Mouse (Mus musculus) olfactory bulb, adult 2 months (tissue): ENCODE measurements at regions not wholly inside any gene's neighbourhood (a gene's known extent, or its start where the extent isn't known, plus 50 kb on each side); places are given as distances from the start of the nearest gene placed in this dataset.
A peak's percentile ranks its signal among the peaks of the same experiment; 100 is the strongest.

Experiments
- H3K27ac ChIP-seq: fragments of 200-500 bp; 2 replicates; pipeline ENCODE4 v1.5.1; 2012; ENCODE audit warnings: low read depth, low read length; ENCODE audit not compliant: insufficient read depth
- H3K4me1 ChIP-seq: fragments of 200-500 bp; 2 replicates; pipeline ENCODE4 v1.6.1; 2012; ENCODE audit warnings: low read length; ENCODE audit not compliant: control insufficient read depth, insufficient read depth
- H3K4me3 ChIP-seq: fragments of 200-500 bp; 2 replicates; pipeline ENCODE4 v1.5.1; 2012; ENCODE audit warnings: mild to moderate bottlenecking, low read depth, low read length, moderate library complexity; ENCODE audit not compliant: insufficient read depth
- CTCF ChIP-seq: fragments of 200-500 bp; IDR thresholded peaks from 2 replicates; pipeline ENCODE4 v1.5.1; 2012; ENCODE audit warnings: low read depth, mild to moderate bottlenecking, low read length, moderate library complexity; ENCODE audit not compliant: insufficient read depth
- POLR2A ChIP-seq: fragments of 200-500 bp; IDR thresholded peaks from 2 replicates; pipeline ENCODE4 v1.6.1; 2012; ENCODE audit warnings: mild to moderate bottlenecking, low read depth, low read length, moderate library complexity; ENCODE audit not compliant: insufficient read depth
- WGBS: fragments of 180-500 bp; shearing (Covaris S2); methylation state at CpG from one replicate; pipeline ENCODE4 v1.1.7; 2018; 5-methylcytosine and 5-hydroxymethylcytosine counted together

GRCm38 (mm10) chr15:74326661-74327060 is 309.5 kb downstream of the Mroh4 start:
- Histone ChIP-seq H3K4me3 (no peak overlapping the region), H3K4me1 (peaks cover 55% of the 10 kb centered on the region), H3K27ac (no peak overlapping the region)
- 86% methylated on average over 5 of the region's 5 CpGs for WGBS
- no peak for TF ChIP-seq CTCF
- no peak for TF ChIP-seq POLR2A

- peak overlapping the region; percentile 24 for H3K27ac ChIP-seq
- no peak for TF ChIP-seq POLR2A
- TF ChIP-seq CTCF, result no peak
- 26% methylated on average over 9 of the region's 9 CpGs for WGBS
These were observed 310.6 kb downstream of the Mroh4 start for GRCm38 (mm10) chr15:74325543-74325942.

GRCm38 (mm10) chr15:74319407-74319806 is 316.7 kb downstream of the Mroh4 start:
- WGBS, result 78% methylated on average over 3 of the region's 3 CpGs
- TF ChIP-seq POLR2A (no peak), CTCF (no peak)
- 0 out of 2 replicates have a peak, but pooled peaks cover 3% of the 10 kb centered on the region for H3K4me1 ChIP-seq
- no peak overlapping the region for H3K27ac ChIP-seq
- no peak overlapping the region for H3K4me3 ChIP-seq

More at GRCm38 (mm10) chr15:74325543-74325942, 310.6 kb downstream of the Mroh4 start:
- peaks cover 46% of the 10 kb centered on the region for H3K4me1 ChIP-seq
- no peak overlapping the region for H3K4me3 ChIP-seq

- Histone ChIP-seq H3K4me3 (no peak overlapping the region), H3K27ac (no peak overlapping the region), H3K4me1 (0 out of 2 replicates have a peak, but pooled peaks cover 3% of the 10 kb centered on the region)
- WGBS, result 41% methylated on average over 3 of the region's 3 CpGs
- TF ChIP-seq POLR2A (no peak), CTCF (no peak)
These were observed 317.7 kb downstream of the Mroh4 start for GRCm38 (mm10) chr15:74318422-74318841.

- Histone ChIP-seq H3K4me3 (no peak overlapping the region), H3K4me1 (peaks cover 7% of the 10 kb centered on the region; the same call in 1 of the 2 replicates), H3K27ac (no peak overlapping the region)
- 57% methylated on average over 3 of the region's 3 CpGs for WGBS
- TF ChIP-seq POLR2A (no peak), CTCF (no peak)
These were observed 325.1 kb downstream of the Mroh4 start for GRCm38 (mm10) chr15:74311082-74311481.

GRCm38 (mm10) chr15:74306543-74306942 is 329.6 kb downstream of the Mroh4 start:
- H3K4me1 ChIP-seq, result peaks cover 7% of the 10 kb centered on the region; the same call in 1 of the 2 replicates
- 80% methylated on average over 5 of the region's 5 CpGs for WGBS
- TF ChIP-seq POLR2A (no peak), CTCF (no peak)
- no peak overlapping the region for H3K4me3 ChIP-seq
- no peak overlapping the region for H3K27ac ChIP-seq

GRCm38 (mm10) chr15:74296277-74296676 is 339.9 kb downstream of the Mroh4 start:
- whole genome bisulfite sequencing, result 74% methylated on average over 8 of the region's 8 CpGs
- H3K4me1 ChIP-seq, result peaks cover 6% of the 10 kb centered on the region
- no peak overlapping the region for H3K27ac ChIP-seq
- TF ChIP-seq POLR2A (no peak), CTCF (no peak)
- H3K4me3 ChIP-seq, result no peak overlapping the region

- peaks cover 6% of the 10 kb centered on the region for H3K4me1 ChIP-seq
- H3K27ac ChIP-seq, result no peak overlapping the region
- WGBS, result 71% methylated on average over 10 of the region's 10 CpGs
- TF ChIP-seq POLR2A (no peak), CTCF (no peak)
- no peak overlapping the region for H3K4me3 ChIP-seq
These were observed 341.5 kb downstream of the Mroh4 start for GRCm38 (mm10) chr15:74294691-74295090.

- TF ChIP-seq CTCF (no peak), POLR2A (no peak)
- H3K27ac ChIP-seq, result no peak overlapping the region
- WGBS, result 66% methylated on average over 10 of the region's 10 CpGs
These were observed 342.0 kb downstream of the Mroh4 start for GRCm38 (mm10) chr15:74294109-74294508.

GRCm38 (mm10) chr15:74287492-74287891 is 348.7 kb downstream of the Mroh4 start:
- Histone ChIP-seq H3K4me1 (peaks cover 7% of the 10 kb centered on the region), H3K4me3 (no peak overlapping the region), H3K27ac (no peak overlapping the region)
- TF ChIP-seq POLR2A (no peak), CTCF (no peak)
- 91% methylated on average over 2 of the region's 2 CpGs for WGBS

More at GRCm38 (mm10) chr15:74294109-74294508, 342.0 kb downstream of the Mroh4 start:
- no peak overlapping the region for H3K4me3 ChIP-seq
- peaks cover 6% of the 10 kb centered on the region for H3K4me1 ChIP-seq
